Mouse (Mus musculus): ENCODE results near the gene Ap2m1.

The Ap2m1 gene

DNA sequence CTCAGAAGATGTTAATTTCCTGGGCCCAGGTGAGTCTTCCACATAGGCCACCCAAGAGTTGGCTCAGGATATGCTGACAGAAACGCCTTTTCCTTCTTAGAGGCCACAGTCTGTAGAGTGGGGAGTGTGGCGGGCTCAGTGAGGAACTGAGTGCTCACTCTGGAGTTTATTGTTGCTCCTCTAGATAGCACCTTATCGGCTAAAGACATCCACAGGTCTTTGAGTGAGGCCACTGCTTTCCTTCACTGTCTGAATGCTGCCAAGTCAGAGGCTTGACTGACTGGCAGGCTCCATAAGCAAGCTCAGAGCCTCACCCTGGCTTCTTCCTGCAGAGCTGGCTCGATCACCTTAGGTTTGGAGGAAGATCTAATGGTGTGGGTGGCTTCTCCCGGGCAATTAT, 6.5 kb upstream of the Ap2m1 start:
- in situ Hi-C loops (cut with MboI; ENCODE audit: low sequenced_read_pairs), result no loop called here

DNA sequence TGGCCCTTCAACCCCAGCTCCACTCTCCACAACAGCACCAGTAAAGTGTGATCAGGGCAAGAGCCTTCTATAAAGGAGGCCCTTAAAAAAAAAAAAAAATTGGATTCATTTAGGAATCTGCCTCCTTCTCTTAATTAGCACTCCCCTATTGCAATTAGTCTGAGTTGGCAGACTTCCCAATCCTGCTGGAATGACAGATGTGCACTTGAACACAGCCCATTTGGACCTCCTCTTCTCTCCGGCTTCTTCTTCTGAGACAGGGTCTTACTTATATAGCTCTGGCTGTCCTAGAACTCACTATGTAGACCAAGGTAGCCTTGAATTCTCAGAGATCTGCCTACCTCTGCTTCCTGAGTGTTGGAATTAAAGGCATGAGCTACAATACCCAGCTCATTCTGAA, 5.9 kb upstream of the Ap2m1 start:
- in situ Hi-C loops (cut with MboI; ENCODE audit: low sequenced_read_pairs), result no loop called here

DNA sequence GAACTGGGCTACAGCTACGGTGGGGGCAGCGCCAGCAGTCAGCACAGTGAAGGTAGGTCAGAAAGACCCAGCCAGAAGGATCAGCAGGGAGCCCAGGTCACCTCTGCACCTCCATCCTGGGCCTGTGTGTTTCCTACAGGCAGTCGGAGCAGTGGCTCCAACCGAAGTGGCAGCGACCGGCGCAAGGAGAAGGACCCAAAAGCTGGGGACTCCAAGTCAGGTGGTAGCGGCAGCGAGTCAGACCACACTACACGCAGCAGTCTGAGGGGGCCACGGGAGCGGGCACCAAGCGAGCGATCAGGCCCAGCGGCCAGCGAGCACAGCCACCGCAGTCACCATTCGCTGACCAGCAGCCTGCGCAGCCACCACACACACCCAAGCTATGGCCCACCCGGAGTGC, 4.3 kb upstream of the Ap2m1 start:
- in situ Hi-C loops (cut with MboI; ENCODE audit: low sequenced_read_pairs), result no loop called here

DNA sequence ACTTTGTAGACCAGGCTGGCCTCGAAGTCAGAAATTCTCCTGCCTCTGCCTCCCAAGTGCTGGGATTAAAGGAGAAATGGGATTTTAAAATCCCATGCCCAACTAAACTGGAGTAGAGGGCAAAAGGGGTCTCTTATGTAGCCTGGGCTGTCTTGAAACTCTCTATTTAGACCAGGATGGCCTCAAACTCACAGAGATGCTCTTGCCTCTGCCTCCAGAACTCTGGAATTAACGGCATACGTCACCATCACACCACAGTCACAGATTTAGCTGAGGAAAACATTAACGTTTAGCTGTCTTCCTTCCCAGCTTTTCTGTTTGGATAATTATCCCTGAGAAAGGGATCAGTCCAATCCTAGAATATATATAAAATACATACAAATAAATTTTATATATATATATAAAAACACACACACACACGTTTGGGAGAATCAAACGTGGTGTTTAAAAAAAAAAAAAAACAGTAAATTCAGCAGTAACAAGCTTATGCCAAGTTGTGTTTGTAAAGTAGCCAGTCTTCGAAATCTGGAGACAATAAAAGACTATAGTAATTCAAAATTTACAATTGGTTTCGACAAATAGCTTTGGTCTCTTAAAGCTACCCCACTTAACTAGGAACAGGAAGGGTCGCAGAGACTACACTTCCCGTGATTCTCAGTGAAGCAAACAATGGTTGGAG, 522 bp upstream of the Ap2m1 start:
- in situ Hi-C loops (cut with MboI; ENCODE audit: low sequenced_read_pairs), result no loop called here

DNA sequence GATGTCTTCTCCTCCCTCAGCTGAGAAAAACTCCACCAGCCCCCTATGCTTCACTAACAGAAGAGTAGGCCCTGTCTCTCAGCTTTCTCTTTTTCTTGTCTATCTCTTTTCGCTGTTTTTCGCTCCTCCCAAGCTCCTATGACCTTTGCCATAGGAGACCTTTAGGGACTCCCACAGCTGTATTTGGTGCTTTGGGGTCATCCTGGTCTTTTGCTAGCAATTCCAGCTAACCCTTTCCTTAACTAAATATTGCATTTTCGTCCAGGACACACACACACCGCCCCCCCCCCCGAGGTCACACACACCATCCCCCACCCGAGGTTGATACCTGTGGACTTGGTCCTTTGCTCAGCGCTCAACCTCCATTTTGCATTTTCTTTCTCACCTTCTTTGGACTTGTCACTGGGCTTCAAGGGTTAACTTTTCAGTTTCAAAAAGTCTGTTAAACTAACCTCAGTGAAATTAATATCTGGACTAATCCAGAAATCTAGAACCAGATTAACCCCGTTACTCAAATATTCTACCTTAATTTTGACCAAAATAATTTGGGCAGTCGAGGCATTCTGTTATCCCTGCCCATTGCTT, 895 bp downstream of the Ap2m1 start:
- in situ Hi-C loops (cut with MboI; ENCODE audit: low sequenced_read_pairs), result no loop called here

DNA sequence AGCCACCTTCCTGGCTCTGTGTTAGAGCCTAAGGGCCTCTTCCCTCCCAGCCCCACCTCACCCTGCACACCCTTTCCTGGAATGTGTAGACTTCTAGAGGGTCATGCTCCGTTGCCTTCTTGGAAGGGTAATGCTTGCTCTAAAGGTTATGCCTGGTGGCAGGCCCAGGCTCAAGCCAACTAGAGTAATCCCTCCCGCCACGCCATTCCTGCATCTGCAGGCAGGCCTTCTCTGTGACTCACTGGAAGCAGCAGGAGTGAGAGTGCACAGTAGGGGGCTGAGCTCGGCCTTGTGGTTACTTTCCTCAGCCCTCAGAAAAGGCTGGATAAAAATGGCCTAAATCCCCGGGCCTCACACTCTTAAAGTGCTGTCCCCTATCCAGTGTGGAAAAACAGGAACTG, 1.8 kb downstream of the Ap2m1 start:
- in situ Hi-C loops (cut with MboI; ENCODE audit: low sequenced_read_pairs), result no loop called here

DNA sequence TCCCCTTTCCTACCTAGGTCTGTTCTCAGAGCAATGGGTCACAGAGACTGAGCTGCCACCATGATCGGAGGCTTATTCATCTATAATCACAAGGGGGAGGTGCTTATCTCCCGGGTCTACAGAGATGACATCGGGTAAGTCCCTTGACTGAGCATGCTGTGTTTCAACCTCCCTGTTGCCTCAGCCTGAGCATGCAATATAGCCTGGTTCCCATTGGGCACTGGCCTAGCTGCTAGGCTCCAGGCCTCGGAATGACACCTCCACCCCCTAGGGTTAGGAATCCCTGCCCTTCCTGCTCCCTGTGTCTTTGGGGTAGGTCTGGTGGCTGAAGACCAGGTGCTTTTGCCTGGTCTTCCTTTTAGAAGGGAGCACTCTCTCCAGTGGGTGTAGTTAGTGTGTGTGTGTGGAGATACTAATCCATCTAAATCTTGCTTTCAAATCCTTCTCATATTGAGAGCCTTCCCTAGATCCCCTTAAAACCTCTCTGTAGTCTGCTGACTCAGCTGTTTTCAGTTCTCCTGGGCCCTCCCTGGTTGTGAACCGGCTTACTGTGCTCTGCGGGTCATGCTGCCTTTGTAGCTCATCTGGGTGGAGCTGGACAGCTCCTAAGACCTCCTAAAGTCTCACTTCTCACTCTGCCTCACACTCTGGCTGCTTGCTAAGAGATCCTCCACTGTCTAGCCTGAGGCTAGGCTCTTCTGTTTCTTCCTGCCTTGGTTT, 2.5 kb downstream of the Ap2m1 start:
- in situ Hi-C loops (cut with MboI; ENCODE audit: low sequenced_read_pairs), result no loop called here

DNA sequence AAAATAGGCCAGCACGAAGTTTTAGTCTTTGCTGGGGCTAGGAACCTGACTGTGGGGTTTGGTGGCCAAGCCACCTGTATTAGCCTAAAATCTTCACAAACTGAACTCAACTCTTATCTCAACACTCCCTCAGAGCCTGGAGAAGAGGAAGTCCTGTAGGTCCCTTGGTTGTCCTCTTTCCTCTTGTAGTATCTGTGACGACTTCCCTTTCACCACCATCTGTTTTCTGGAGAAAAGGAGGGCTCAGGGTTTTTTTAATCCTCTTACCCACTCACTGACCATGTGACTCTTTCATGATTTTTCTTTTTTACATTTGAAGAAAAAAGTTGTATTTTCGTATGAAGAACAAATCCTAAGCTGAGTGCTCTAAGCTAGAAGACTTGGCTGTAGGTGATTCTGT, 4.4 kb downstream of the Ap2m1 start:
- in situ Hi-C loops (cut with MboI; ENCODE audit: low sequenced_read_pairs), result no loop called here

DNA sequence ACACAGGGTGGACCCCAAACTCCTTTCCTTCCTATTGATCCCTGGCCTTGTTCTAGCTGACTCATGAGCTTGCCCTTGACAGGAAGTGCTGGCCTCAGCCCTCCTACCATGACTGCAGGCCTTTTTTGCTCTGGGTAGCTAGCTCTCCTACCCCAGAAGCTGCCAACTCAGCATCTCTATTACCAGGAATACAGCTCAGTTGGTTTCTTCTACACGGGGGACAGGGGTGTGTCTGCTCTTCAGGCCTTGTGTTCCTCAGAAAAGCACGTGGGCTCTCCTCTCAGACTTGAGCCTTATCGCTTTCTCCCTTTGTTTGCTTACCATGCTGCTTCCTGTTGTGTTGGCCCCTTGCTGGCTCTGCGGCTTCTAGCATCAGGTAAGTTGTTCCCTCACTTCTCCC, 5.2 kb downstream of the Ap2m1 start:
- in situ Hi-C loops (cut with MboI; ENCODE audit: low sequenced_read_pairs), result no loop called here

DNA sequence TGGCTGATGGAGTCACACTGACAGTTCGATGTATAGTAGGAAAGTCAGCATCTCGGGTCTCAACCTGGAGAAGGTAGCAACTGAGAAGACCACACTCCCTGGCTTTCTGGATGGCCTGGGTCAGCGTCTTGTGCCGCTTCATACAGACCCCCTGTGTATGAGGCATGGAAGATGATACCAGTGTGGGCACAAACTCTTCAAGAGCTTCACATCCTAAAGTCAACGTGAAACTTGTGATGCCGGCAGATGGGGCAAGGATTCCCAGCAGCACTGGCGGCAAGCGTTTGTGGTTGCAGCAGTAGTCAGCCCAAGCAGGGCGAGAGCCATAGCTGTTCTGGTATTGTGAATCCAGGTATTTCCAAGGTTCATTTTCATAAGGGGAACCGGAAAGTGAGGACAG, 10.4 kb downstream of the Ap2m1 start:
- in situ Hi-C loops (cut with MboI; ENCODE audit: low sequenced_read_pairs), result no loop called here

DNA sequence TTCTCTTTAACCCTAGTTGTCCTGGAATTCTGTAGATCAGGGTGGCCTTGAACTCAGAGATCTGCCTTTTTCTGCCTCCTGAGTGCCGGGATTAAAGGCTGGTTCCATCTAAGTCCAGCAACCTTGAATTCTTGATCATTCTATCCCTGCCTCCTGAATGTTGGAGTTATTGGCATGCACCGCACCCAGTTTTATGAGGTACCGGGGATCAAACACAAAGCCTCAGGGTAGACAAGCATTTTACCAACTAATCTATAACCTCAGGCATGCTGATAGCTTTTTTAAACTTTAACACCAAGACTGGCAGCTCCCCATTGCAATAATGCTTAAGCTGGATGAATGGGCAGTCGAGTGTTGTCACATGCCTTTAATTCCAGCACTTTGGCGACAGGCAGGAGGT, 12.1 kb downstream of the Ap2m1 start:
- in situ Hi-C loops (cut with MboI; ENCODE audit: low sequenced_read_pairs), result no loop called here

DNA sequence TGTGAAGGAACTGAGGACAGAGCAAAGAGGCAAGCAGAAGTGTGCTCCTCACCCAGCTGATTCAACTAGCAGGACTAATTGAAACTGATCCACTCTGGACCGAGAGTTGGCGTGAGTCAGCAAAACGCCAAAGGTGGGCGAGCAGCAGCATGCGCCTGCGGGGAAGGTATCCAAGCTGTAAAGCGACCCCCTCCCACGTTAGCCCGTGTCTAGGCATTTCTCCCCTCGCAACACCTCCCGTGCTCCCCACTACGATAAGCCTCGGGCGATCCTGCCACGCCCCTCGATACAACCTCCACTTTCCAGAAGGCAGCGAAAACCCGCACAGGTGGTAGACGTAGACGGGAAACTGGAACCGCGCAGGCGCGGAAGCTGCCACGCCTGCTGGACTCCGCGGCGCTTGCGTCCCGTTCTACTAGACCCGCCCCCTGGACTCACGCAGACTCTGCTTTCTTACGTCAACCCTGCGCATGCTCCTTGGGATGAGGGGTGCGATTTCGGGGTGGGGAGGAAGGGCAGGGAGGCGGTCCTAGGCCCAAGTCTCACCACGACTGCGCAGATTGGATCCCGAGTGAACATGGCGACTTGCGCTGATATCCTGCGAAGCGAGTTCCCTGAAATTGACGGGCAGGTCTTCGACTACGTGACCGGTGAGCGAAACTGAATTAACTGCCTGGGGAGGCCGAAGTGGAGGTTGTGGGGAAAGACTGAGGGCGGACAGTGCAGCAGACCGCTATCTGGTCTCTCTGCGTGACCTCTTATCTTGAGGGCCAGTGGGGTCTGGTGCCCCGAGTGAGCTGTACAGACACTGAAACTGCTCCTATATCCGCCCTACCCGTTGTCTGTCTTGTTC, 13.0 kb downstream of the Ap2m1 start, which contains the start of gene Abcf3:
TSS of gene Abcf3 (plus strand) at position 482 of the 853 bp plus-strand sequence.
- in situ Hi-C loops (cut with MboI; ENCODE audit: low sequenced_read_pairs), result no loop called here

DNA sequence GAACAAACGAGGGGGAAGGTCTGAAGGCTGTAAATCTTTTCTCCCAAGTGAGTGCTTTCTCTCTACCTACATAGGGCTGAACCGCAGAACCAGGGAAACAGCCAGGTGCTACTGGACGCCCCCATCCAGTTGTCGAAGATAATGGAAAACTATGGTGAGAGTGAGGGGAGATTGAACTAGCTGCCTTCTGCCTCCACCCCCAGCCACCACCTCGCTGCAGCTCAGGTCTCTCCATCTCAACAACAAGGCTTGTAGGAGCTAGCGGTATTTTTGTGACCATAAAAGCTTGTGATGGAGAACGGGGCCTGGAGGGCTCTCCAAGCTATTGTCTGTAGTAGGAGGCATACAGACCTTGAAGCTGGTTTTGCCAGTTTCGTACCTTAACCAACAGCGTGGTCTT, 13.9 kb downstream of the Ap2m1 start:
- in situ Hi-C loops (cut with MboI; ENCODE audit: low sequenced_read_pairs), result no loop called here

DNA sequence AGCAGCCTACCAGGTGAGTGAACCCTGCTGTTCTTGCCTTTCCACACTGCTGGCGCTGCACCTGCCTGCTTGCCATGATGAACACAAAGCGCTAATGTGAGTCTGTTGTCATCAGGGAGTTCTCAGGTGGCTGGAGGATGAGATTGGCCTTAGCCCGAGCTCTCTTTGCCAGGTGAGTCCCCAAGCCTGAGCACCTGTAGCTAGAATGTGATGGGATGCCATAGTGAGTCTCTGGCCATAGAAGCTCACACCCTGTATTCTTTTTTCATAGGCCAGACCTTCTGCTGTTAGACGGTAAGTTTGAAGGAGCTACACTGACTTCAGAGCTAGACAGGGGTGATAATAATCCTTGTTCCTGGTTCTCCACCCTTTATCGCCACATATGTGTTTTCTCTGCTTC, 16.4 kb downstream of the Ap2m1 start:
- in situ Hi-C loops (cut with MboI; ENCODE audit: low sequenced_read_pairs), result no loop called here

DNA sequence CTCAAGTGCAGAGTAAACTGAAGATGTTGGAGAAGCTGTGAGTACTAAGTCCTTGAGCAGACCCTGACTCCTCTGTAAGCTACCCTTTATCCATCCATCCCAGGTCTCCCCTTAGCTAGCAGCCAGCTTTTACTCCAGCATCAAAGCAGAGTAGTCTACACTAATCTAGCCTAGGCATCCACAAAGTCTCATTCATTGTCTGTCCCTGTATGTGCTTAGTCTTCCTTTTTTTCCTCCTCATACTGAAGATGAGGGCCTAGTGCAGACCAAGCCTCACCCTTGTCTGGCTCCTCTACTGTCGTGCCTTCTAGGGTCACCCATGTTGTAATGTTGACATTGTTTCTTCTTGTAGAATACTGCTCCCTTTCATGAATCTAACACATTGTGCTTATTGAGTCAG, 17.3 kb downstream of the Ap2m1 start:
- in situ Hi-C loops (cut with MboI; ENCODE audit: low sequenced_read_pairs), result no loop called here

DNA sequence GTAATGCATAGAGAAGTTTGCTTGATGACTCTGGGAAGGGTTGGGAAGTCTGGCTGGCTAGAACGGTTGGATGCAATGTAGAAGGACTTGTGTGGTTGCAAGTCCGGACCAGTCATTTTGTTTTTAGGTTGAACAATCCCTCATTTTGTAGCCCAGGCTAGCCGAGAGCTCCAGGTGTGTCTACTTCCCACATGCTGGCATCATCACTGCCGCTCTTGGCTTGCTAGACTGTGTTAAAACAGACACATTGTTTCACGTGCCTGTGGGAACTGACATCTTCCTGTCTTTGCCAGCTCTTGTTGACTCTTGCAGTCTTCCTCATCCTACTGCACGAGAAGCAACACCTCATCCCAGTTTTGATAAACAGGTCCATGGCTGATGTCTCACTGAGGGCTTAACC, 19.7 kb downstream of the Ap2m1 start:
- in situ Hi-C loops (cut with MboI; ENCODE audit: low sequenced_read_pairs), result no loop called here

DNA sequence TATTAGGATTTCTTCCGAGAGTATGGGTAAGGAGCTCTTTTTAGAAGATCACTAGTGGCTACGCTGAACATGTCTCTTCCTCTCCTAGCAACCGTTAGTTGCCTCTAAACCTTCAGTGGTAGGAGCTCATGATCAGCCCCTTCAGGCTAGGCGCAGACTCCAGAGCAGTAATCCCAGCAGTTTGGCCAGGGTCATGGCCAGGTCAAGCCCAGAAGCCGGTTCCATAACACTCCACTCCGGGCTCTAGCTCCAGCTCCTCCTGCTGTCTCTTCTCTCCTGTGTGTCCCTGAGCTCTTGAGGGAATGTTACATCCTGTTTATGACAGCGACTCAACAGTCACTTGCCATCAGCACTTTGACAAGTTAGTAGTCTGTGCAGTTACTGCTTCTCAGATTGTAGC, 22.1 kb downstream of the Ap2m1 start:
- in situ Hi-C loops (cut with MboI; ENCODE audit: low sequenced_read_pairs), result no loop called here

DNA sequence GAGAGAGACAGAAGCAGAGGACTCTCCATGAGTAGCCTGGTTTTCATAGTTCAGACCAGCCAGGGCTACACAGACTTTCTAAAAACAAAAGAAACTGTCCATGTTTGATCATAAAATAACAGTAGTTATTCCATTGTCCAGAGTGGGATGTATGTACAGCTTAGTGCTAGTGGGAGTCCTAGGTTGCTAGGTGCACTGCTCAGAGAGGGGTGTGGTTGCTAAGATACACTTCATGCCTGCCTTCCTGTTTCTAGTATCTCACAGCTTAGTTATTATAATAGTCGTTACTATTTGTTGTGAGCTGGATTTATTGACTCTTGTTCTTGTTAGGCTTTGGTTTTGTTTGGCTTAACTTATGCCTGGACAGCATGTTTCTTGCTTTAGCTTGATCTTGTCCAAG, 29.8 kb downstream of the Ap2m1 start:
- in situ Hi-C loops (cut with MboI; ENCODE audit: low sequenced_read_pairs), result no loop called here

DNA sequence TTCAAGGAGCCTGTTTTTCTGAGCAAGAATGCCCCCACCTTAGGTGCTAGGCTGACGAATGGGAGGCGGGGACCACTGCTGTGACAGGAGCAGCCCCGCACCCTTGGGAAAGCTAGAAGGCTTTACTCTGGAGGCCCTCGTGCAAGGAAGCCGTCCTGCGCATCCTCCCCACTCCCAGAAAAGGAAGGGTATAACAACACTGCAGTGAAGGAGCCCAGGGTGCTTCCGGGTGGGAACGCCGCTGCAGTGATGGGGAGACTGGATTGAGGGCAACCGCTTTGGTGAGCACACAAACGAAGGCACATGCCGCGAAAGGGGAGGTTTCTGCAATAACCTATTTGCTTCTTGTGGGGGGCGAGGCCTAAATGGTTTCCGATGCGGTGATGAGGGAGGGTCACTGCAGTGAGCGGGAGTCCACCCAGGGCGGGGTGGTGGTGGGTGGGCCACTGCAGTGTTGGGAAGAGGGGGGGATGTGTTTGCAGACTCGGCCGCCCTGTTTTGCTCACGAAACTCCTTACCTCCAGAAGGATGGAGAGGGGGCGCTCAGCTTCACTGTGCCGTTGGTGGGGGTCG, 54.2 kb downstream of the Ap2m1 start, which contains the start of gene Vwa5b2:
TSS of gene Vwa5b2 (plus strand) at position 106 of the 573 bp plus-strand sequence.
- in situ Hi-C loops (cut with MboI; ENCODE audit: low sequenced_read_pairs), result no loop called here

DNA sequence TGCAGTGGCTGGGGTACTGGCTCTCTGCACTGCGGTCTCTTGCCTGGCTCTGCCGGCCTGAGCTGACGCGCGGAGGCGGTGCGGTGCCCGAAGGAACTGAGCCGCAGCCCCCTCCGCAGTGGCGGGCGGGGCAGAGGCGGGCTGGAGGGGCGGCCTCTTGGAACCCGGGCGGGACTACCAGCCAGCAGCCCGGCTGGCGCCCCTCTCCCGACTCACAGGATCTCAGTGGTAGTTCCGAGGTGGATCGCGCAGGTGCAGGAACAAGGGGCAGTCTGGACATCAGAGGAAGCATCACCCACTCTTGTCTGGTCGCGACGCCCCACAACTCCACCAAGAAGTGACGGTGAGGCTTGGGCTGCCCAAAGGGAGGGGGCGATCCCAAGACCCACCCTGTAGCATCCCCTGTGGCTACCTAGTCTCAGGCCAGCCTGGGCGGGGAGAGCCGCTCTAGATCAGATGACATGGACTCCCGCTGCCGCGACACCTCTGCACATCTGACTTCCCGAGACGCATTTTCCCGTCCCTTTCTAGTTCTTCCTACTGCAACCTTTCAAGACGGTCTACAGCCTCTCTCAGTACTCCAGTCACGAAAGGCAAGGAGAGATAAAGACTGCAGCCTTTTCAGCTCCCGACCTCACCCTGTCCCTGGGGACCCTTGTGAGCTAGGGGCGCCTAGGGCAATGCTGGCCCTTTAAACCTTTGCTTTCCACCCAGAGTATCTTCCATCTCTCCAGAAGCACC, 54.8 kb downstream of the Ap2m1 start:
- in situ Hi-C loops (cut with MboI; ENCODE audit: low sequenced_read_pairs), result no loop called here
